Mouse (Mus musculus) gonadal fat pad, adult 2 months (tissue): ENCODE results near the gene Olfr1362. TPM values are rescaled to one million over a fixed set of nuclear protein-coding genes. Genes with fewer than 3 reads are reported as not detected.

Experiments
- DNase-seq: peaks from one replicate; pipeline ENCODE4 v3.0.0-alpha.2; 2012; ENCODE audit warnings: low read depth
- polyA plus RNA-seq: library from polyadenylated mRNA; depleted of rRNA; stranded (reverse); fragments of >200 nt; gene quantifications from 2 replicates; pipeline ENCODE4 v1.2.3, GENCODE M21; 2012; rRNA removed

The Olfr1362 gene
- not detected in 2 replicates for polyA plus RNA-seq

DNA sequence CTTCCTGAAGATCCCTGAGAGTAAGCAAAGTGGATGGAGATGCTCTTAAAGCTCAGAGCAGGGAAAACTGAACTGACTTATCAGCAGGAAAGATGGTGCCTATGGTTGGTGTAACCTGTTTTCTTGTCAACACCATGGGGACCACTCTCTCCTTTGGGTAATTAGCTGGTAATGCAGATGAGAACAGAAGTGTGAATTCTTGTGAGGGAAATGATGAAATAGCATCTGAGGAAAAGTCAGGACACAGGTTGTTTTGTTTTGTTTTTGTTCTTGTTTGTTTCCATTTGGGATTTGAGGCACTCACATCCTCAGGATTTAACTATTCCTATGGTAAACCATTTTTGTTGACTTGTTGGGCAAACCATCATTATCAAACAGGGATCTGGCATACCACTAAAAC, at the start of gene Olfr1362:
Gene Olfr1362 (minus strand): TSS at position 101 of the 400 bp plus-strand sequence.
- DNase-seq, result no peak

DNA sequence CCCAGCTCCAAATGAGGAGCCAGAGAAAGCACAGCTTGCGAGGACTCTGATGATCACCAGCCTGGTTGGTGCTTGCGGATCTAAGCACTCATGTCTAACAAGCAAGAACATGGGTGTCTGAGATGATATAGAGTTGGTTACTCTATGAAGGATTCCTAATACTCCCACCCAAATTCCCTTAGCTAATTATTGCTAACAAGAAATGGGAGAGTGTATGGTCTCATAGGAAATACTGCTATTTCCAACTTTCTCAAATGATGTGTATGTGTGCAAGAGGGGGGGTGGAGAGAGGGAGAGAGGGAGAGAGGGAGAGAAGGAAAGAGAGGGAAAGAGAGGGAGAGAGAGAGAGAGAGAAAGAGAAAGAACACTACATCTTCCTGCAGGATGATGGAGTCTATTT, 49.5 kb upstream of the Olfr1362 start, which contains the start of gene Olfr1361:
Gene Olfr1361 (minus strand): TSS at position 101 of the 400 bp plus-strand sequence.
- no peak for DNase-seq

GRCm38 (mm10) chr13:21642418-21642817, 28.6 kb upstream of the Olfr1362 start, which contains the start of gene Olfr11:
Gene Olfr11 (minus strand): TSS chr13:21642518.
- no peak for DNase-seq

GRCm38 (mm10) chr13:21591618-21592017, 22.2 kb downstream of the Olfr1362 start:
- DNase-seq, result no peak

GRCm38 (mm10) chr13:21581659-21582058, 32.2 kb downstream of the Olfr1362 start, which contains the start of gene Olfr1364:
Gene Olfr1364 (minus strand): TSS chr13:21581759.
- no peak for DNase-seq

Other genes starting within 250 kb of the Olfr1362 start
- 24.0 and 29.1 TPM in 2 replicates for gene Zkscan3, start 211.3 kb downstream of the Olfr1362 start, polyA plus RNA-seq
- gene Pgbd1, start 173.0 kb downstream of the Olfr1362 start, polyA plus RNA-seq, result 0.81 and 1.2 TPM in 2 replicates
- gene Zscan26, start 160.3 kb downstream of the Olfr1362 start, polyA plus RNA-seq, result 22.6 and 23.8 TPM in 2 replicates
- gene Nkapl, start 145.5 kb downstream of the Olfr1362 start, polyA plus RNA-seq, result 0.74 and 0.86 TPM in 2 replicates
- gene Zkscan4, start 135.1 kb downstream of the Olfr1362 start, polyA plus RNA-seq, result 1.7 and 2.0 TPM in 2 replicates
- gene Gm10065, start 134.6 kb downstream of the Olfr1362 start, polyA plus RNA-seq, result 0.76 TPM in 1 of 2 replicates, not detected in the other
- 0.27 and 0.50 TPM in 2 replicates for gene AK157302, start 118.8 kb downstream of the Olfr1362 start, polyA plus RNA-seq
- 12.7 and 15.5 TPM in 2 replicates for gene Gm11273, start 112.6 kb downstream of the Olfr1362 start, polyA plus RNA-seq
- 6.2 and 6.3 TPM in 2 replicates for gene Zkscan8, start 82.9 kb downstream of the Olfr1362 start, polyA plus RNA-seq
- not detected in 2 replicates for gene Olfr1366, start 71.2 kb downstream of the Olfr1362 start, polyA plus RNA-seq
- not detected in 2 replicates for gene Olfr1535, start 54.1 kb downstream of the Olfr1362 start, polyA plus RNA-seq
- gene Olfr1364, start 32.3 kb downstream of the Olfr1362 start, polyA plus RNA-seq, result not detected in 2 replicates
- not detected in 2 replicates for gene Olfr11, start 28.5 kb upstream of the Olfr1362 start, polyA plus RNA-seq
- gene Olfr1361, start 49.4 kb upstream of the Olfr1362 start, polyA plus RNA-seq, result not detected in 2 replicates
- not detected in 2 replicates for gene Olfr1360, start 63.4 kb upstream of the Olfr1362 start, polyA plus RNA-seq
- gene Olfr1359, start 84.1 kb upstream of the Olfr1362 start, polyA plus RNA-seq, result not detected in 2 replicates
- 1.8 TPM in 1 of 2 replicates, not detected in the other for gene Hist1h2bl, start 102.1 kb upstream of the Olfr1362 start, polyA plus RNA-seq
- gene Hist1h2ai, start 102.4 kb upstream of the Olfr1362 start, polyA plus RNA-seq, result 3.0 and 4.3 TPM in 2 replicates
- 4.0 and 12.7 TPM in 2 replicates for gene Hist1h3h, start 103.6 kb upstream of the Olfr1362 start, polyA plus RNA-seq
- 0.65 TPM in 1 of 2 replicates, not detected in the other for gene Hist1h2bm, start 108.0 kb upstream of the Olfr1362 start, polyA plus RNA-seq
- gene Hist1h4j, start 121.0 kb upstream of the Olfr1362 start, polyA plus RNA-seq, result 0.97 and 1.7 TPM in 2 replicates
- gene Hist1h4k, start 136.5 kb upstream of the Olfr1362 start, polyA plus RNA-seq, result 3.7 and 10.4 TPM in 2 replicates
- 1.1 and 1.3 TPM in 2 replicates for gene Hist1h2ak, start 139.8 kb upstream of the Olfr1362 start, polyA plus RNA-seq
- gene Hist1h2bn, start 140.1 kb upstream of the Olfr1362 start, polyA plus RNA-seq, result 0.98 and 1.1 TPM in 2 replicates
- 0.43 TPM in 2 replicates for gene Hist1h1b, start 166.6 kb upstream of the Olfr1362 start, polyA plus RNA-seq
- gene Hist1h3i, start 169.3 kb upstream of the Olfr1362 start, polyA plus RNA-seq, result 5.2 and 5.7 TPM in 2 replicates
- 1.4 and 2.6 TPM in 2 replicates for gene Hist1h2an, start 173.2 kb upstream of the Olfr1362 start, polyA plus RNA-seq
- 1.3 and 4.4 TPM in 2 replicates for gene Hist1h2bp, start 173.4 kb upstream of the Olfr1362 start, polyA plus RNA-seq
- 6.5 and 38.5 TPM in 2 replicates for gene Hist1h2bq, start 196.2 kb upstream of the Olfr1362 start, polyA plus RNA-seq
- not detected in 2 replicates for gene Hist1h2ao, start 196.4 kb upstream of the Olfr1362 start, polyA plus RNA-seq
- not detected in 2 replicates for gene Hist1h4m, start 197.7 kb upstream of the Olfr1362 start, polyA plus RNA-seq
- gene Hist1h4n, start 218.2 kb upstream of the Olfr1362 start, polyA plus RNA-seq, result 14.4 and 25.0 TPM in 2 replicates
- gene Hist1h2ap, start 219.5 kb upstream of the Olfr1362 start, polyA plus RNA-seq, result 16.8 and 17.6 TPM in 2 replicates
- 4.6 and 35.6 TPM in 2 replicates for gene Hist1h2br, start 219.7 kb upstream of the Olfr1362 start, polyA plus RNA-seq